Mouse (Mus musculus) heart, postnatal 0 days (tissue): ENCODE measurements around the gene Coro2b. TPM values are rescaled to one million over a fixed set of nuclear protein-coding genes. Genes with fewer than 3 reads are reported as not detected.

ENCODE experiments used
- ATAC-seq: fragments of 200-750 bp; cut with Nextera tagmentation; 2 replicates; pipeline ENCODE4 v1.8.0; 2017; ENCODE audit warnings: low read depth, moderate number of reproducible peaks, moderate library complexity; ENCODE audit not compliant: insufficient read depth
- DNase-seq: peaks from one replicate; pipeline ENCODE4 v3.0.0-alpha.2; 2016; ENCODE audit warnings: low spot score
- H3K27ac ChIP-seq: fragments of 300-500 bp; sonication (generic); 2 replicates; pipeline ENCODE4 v1.5.1; 2014; ENCODE audit warnings: low read depth, mild to moderate bottlenecking
- H3K27me3 ChIP-seq: fragments of 300-500 bp; sonication (generic); 2 replicates; pipeline ENCODE4 v1.6.1; 2014; ENCODE audit warnings: low read length, mixed read lengths; ENCODE audit not compliant: control insufficient read depth, insufficient read depth
- H3K36me3 ChIP-seq: fragments of 300-500 bp; sonication (generic); replicated peaks from 2 replicates; pipeline ENCODE4 v1.6.1; 2014; ENCODE audit warnings: low read length, mixed read lengths; ENCODE audit not compliant: control insufficient read depth, insufficient read depth
- H3K4me1 ChIP-seq: fragments of 300-500 bp; sonication (generic); 2 replicates; pipeline ENCODE4 v1.6.1; 2014; ENCODE audit warnings: antibody characterized with exemption; ENCODE audit not compliant: control insufficient read depth, insufficient read depth
- H3K4me2 ChIP-seq: fragments of 300-500 bp; sonication (generic); 2 replicates; pipeline ENCODE4 v1.6.1; 2014; ENCODE audit warnings: low read depth, mild to moderate bottlenecking, low read length, moderate library complexity
- H3K4me3 ChIP-seq: fragments of 300-500 bp; sonication (generic); 2 replicates; pipeline ENCODE4 v1.5.1; 2014; ENCODE audit warnings: low read depth, low read length
- H3K9ac ChIP-seq: fragments of 300-500 bp; sonication (generic); replicated peaks from 2 replicates; pipeline ENCODE4 v1.6.1; 2014; ENCODE audit warnings: low read depth, low read length, mixed read lengths
- H3K9me3 ChIP-seq: fragments of 300-500 bp; sonication (generic); replicated peaks from 2 replicates; pipeline ENCODE4 v1.6.1; 2016; ENCODE audit warnings: low read length; ENCODE audit not compliant: control insufficient read depth
- CTCF ChIP-seq: IDR thresholded peaks from 2 replicates; pipeline ENCODE4 v1.5.1; 2016; ENCODE audit warnings: antibody characterized with exemption, control low read depth, low read depth
- EP300 ChIP-seq: IDR thresholded peaks from 2 replicates; pipeline ENCODE4 v1.6.1; 2016; ENCODE audit warnings: antibody characterized with exemption, low read depth
- WGBS: fragments of 180-500 bp; shearing (Covaris S2); extraction: QIAGEN DNeasy Blood & Tissue Kit; methylation state at CpG from one replicate; pipeline ENCODE4 v1.1.7; 2014; 5-methylcytosine and 5-hydroxymethylcytosine counted together
- polyA plus RNA-seq: library from polyadenylated mRNA; unstranded; fragments of >200 nt; fragmentation: Nextera tagmentation; extraction: Ambion mirVana; gene quantifications from 2 replicates; pipeline ENCODE4 v1.2.1, GENCODE M21; 2015
- total RNA-seq: library from RNA; depleted of rRNA; stranded (reverse); fragments of >200 nt; gene quantifications from 2 replicates; pipeline ENCODE4 v1.2.3, GENCODE M21; 2014; ENCODE audit warnings: low replicate concordance

Gene Coro2b
- total and polyA plus RNA-seq, 2 experiments from 2014 or later, result 5.5 to 45.9 TPM

DNA sequence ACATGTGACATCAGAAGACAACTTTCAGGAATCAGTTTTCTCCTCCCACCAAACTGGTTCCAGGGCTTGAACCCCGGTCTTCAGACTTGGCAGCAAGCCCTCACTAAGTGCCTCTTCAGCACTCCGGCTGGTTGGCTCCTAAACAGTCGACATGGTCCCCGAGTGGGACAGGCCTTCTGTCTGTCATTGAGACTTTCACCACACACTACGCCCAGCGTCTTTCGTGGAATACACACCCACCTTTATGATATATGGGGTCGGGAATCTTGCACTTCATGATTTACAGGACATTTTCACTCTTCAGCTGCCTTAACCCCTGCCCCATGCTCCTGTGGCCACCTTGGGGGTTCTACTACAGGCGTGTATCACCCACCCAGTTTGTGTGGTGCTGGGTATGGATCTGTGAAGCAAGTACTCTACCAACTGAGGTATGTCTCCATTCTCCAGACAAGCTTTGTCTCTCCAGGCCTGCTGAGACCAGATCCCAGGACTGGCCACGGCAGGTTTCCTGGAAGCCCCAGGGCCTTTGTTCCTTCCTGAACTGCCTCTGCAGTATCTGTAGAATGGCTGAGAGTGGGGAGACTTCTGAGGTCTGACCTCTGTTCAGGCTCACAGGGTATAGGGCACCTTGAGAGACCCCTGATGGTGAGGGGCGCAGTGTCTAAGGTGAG, 70.0 kb downstream of the Coro2b start:
- Histone ChIP-seq H3K4me1 (no peaks in the 10 kb centered on the region), H3K4me2 (no peak overlapping the region), H3K36me3 (no peaks in the 10 kb centered on the region), H3K27ac (no peak overlapping the region), H3K9ac (no peak overlapping the region), H3K27me3 (no peaks in the 10 kb centered on the region), H3K4me3 (no peak overlapping the region), H3K9me3 (no peaks in the 10 kb centered on the region)
- 71% methylated on average over 11 of the region's 11 CpGs for WGBS
- no peak for TF ChIP-seq EP300
- no peak for TF ChIP-seq CTCF
- no peak for ATAC-seq
- DNase-seq, result no peak

GRCm38 (mm10) chr9:62466053-62466452, 70.8 kb downstream of the Coro2b start:
- Histone ChIP-seq H3K36me3 (no peaks in the 10 kb centered on the region), H3K9me3 (no peaks in the 10 kb centered on the region), H3K4me3 (no peak overlapping the region), H3K4me1 (no peaks in the 10 kb centered on the region), H3K27me3 (no peaks in the 10 kb centered on the region), H3K4me2 (no peak overlapping the region), H3K9ac (no peak overlapping the region), H3K27ac (no peak overlapping the region)
- DNase-seq, result no peak
- TF ChIP-seq CTCF (no peak), EP300 (no peak)
- WGBS, result 79% methylated on average over 8 of the region's 8 CpGs
- ATAC-seq, result no peak

- Histone ChIP-seq H3K4me3 (no peak overlapping the region), H3K4me1 (no peaks in the 10 kb centered on the region), H3K27ac (no peak overlapping the region), H3K27me3 (no peaks in the 10 kb centered on the region), H3K9me3 (no peaks in the 10 kb centered on the region), H3K9ac (no peak overlapping the region), H3K36me3 (no peaks in the 10 kb centered on the region), H3K4me2 (no peak overlapping the region)
- DNase-seq, result no peak
- TF ChIP-seq EP300 (no peak), CTCF (no peak)
- no peak for ATAC-seq
- 77% methylated on average over 10 of the region's 10 CpGs for WGBS
Observed at GRCm38 (mm10) chr9:62464727-62465126, 72.1 kb downstream of the Coro2b start.

- 77% methylated on average over 1 of the region's 1 CpGs for WGBS
- no peaks in the 10 kb centered on the region for H3K36me3 ChIP-seq
- DNase-seq, result no peak
- H3K4me3 ChIP-seq, result no peak overlapping the region
- no peak overlapping the region for H3K4me2 ChIP-seq
- no peak for ATAC-seq
- TF ChIP-seq CTCF (no peak), EP300 (no peak)
- H3K27me3 ChIP-seq, result no peaks in the 10 kb centered on the region
- no peak overlapping the region for H3K27ac ChIP-seq
- no peaks in the 10 kb centered on the region for H3K4me1 ChIP-seq
- no peaks in the 10 kb centered on the region for H3K9me3 ChIP-seq
- H3K9ac ChIP-seq, result no peak overlapping the region
Observed at GRCm38 (mm10) chr9:62461766-62462165, 75.1 kb downstream of the Coro2b start.

- 62% methylated on average over 8 of the region's 8 CpGs for WGBS
- Histone ChIP-seq H3K9me3 (no peaks in the 10 kb centered on the region), H3K4me1 (peaks cover 1% of the 10 kb centered on the region; the same call in 1 of the 2 replicates), H3K4me2 (no peak overlapping the region), H3K36me3 (no peaks in the 10 kb centered on the region), H3K9ac (no peak overlapping the region), H3K4me3 (no peak overlapping the region), H3K27me3 (no peaks in the 10 kb centered on the region), H3K27ac (no peak overlapping the region)
- DNase-seq (no peak), ATAC-seq (no peak)
- TF ChIP-seq CTCF (no peak), EP300 (no peak)
Observed at GRCm38 (mm10) chr9:62461095-62461494, 75.7 kb downstream of the Coro2b start.

DNA sequence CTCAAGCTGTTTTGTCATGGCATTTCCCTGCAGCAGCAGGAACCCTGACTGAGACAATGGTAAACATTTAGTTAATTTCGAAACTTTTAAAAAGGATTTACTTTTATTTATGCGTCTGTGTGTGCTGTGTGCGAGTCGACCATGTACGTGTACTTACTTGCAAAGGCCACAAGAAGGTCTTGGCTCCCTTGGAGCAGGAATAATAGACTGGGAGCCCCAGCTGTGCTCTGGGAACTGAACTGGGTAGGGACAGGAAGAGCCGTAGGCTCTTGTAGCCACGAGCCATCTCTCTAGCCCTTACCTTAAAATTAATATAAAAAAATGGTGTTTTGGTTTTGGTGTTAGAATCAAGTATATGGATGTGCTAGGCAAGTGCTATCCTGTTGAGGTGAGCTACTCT, 76.8 kb downstream of the Coro2b start:
- Histone ChIP-seq H3K36me3 (no peaks in the 10 kb centered on the region), H3K4me3 (no peak overlapping the region), H3K9me3 (no peaks in the 10 kb centered on the region), H3K27ac (no peak overlapping the region), H3K4me2 (no peak overlapping the region), H3K27me3 (no peaks in the 10 kb centered on the region), H3K4me1 (peaks cover 11% of the 10 kb centered on the region; the same call in 1 of the 2 replicates), H3K9ac (no peak overlapping the region)
- TF ChIP-seq CTCF (no peak), EP300 (no peak)
- ATAC-seq (no peak), DNase-seq (no peak)
- 88% methylated on average over 7 of the region's 7 CpGs for whole genome bisulfite sequencing
